Mouse (Mus musculus) liver, embryonic 15.5 days (tissue): ENCODE measurements around the gene Btbd10. TPM values are rescaled to one million over a fixed set of nuclear protein-coding genes. Genes with fewer than 3 reads are reported as not detected.

Experiments used
- ATAC-seq: fragments of 200-750 bp; cut with Nextera tagmentation; 2 replicates; pipeline ENCODE4 v1.8.0; 2017; ENCODE audit warnings: moderate number of reproducible peaks, mild to moderate bottlenecking, moderate library complexity; ENCODE audit not compliant: insufficient read depth
- H3K27ac ChIP-seq: fragments of 300-500 bp; sonication (generic); replicated peaks from 2 replicates; pipeline ENCODE4 v1.5.1; 2015; ENCODE audit warnings: mild to moderate bottlenecking, inconsistent platforms
- H3K27me3 ChIP-seq: fragments of 300-500 bp; sonication (generic); 2 replicates; pipeline ENCODE4 v1.6.1; 2015; ENCODE audit warnings: mild to moderate bottlenecking, inconsistent platforms
- H3K36me3 ChIP-seq: fragments of 300-500 bp; sonication (generic); replicated peaks from 2 replicates; pipeline ENCODE4 v1.6.1; 2015; ENCODE audit warnings: moderate library complexity, mild to moderate bottlenecking, inconsistent platforms
- H3K4me1 ChIP-seq: fragments of 300-500 bp; sonication (generic); replicated peaks from 2 replicates; pipeline ENCODE4 v1.6.1; 2015; ENCODE audit warnings: inconsistent platforms
- H3K4me2 ChIP-seq: fragments of 300-500 bp; sonication (generic); 2 replicates; pipeline ENCODE4 v1.6.1; 2015; ENCODE audit warnings: moderate library complexity, mild to moderate bottlenecking, inconsistent platforms
- H3K4me3 ChIP-seq: fragments of 300-500 bp; sonication (generic); replicated peaks from 2 replicates; pipeline ENCODE4 v1.5.1; 2015; ENCODE audit warnings: mild to moderate bottlenecking, inconsistent platforms
- H3K9ac ChIP-seq: fragments of 300-500 bp; sonication (generic); 2 replicates; pipeline ENCODE4 v1.6.1; 2015; ENCODE audit warnings: moderate library complexity, mild to moderate bottlenecking, inconsistent platforms
- H3K9me3 ChIP-seq: fragments of 300-500 bp; sonication (generic); replicated peaks from 2 replicates; pipeline ENCODE4 v1.6.1; 2016; ENCODE audit warnings: inconsistent platforms
- WGBS: fragments of 180-500 bp; shearing (Covaris S2); methylation state at CpG from one replicate; pipeline ENCODE4 v1.1.7; 2015; ENCODE audit warnings: mixed read lengths; ENCODE audit not compliant: insufficient replicate concordance; 5-methylcytosine and 5-hydroxymethylcytosine counted together
- polyA plus RNA-seq: library from polyadenylated mRNA; unstranded; fragments of >200 nt; fragmentation: Nextera tagmentation; extraction: Ambion mirVana; gene quantifications from 2 replicates; pipeline ENCODE4 v1.2.1, GENCODE M21; 2015

Gene Btbd10
- polyA plus RNA-seq, 1 experiment from 2014 or later = 8.1 TPM

GRCm38 (mm10) chr7:113270551-113270950 is 98.6 kb downstream of the Btbd10 start:
- Histone ChIP-seq H3K9me3 (no peaks in the 10 kb centered on the region), H3K4me3 (no peak overlapping the region), H3K4me1 (no peaks in the 10 kb centered on the region), H3K36me3 (no peaks in the 10 kb centered on the region), H3K4me2 (no peak overlapping the region), H3K9ac (no peak overlapping the region), H3K27ac (no peak overlapping the region), H3K27me3 (no peaks in the 10 kb centered on the region)
- WGBS = 65% methylated on average over 10 of the region's 10 CpGs
- no peak for ATAC-seq

GRCm38 (mm10) chr7:113269921-113270320 is 99.3 kb downstream of the Btbd10 start:
- ATAC-seq = no peak
- Histone ChIP-seq H3K36me3 (no peaks in the 10 kb centered on the region), H3K9me3 (no peaks in the 10 kb centered on the region), H3K9ac (no peak overlapping the region), H3K27ac (no peak overlapping the region), H3K27me3 (no peaks in the 10 kb centered on the region), H3K4me1 (no peaks in the 10 kb centered on the region), H3K4me2 (no peak overlapping the region), H3K4me3 (no peak overlapping the region)
- WGBS = 50% methylated on average over 3 of the region's 3 CpGs

- Histone ChIP-seq H3K4me1 (no peaks in the 10 kb centered on the region), H3K4me3 (no peak overlapping the region), H3K36me3 (no peaks in the 10 kb centered on the region), H3K27ac (no peak overlapping the region), H3K4me2 (no peak overlapping the region), H3K27me3 (no peaks in the 10 kb centered on the region), H3K9ac (no peak overlapping the region), H3K9me3 (no peaks in the 10 kb centered on the region)
- ATAC-seq = no peak
Observed at GRCm38 (mm10) chr7:113269081-113269480, 100.1 kb downstream of the Btbd10 start.

- no peaks in the 10 kb centered on the region for H3K27me3 ChIP-seq
- no peaks in the 10 kb centered on the region for H3K36me3 ChIP-seq
- H3K4me1 ChIP-seq = no peaks in the 10 kb centered on the region
- H3K9ac ChIP-seq = no peak overlapping the region
- no peak for ATAC-seq
- H3K9me3 ChIP-seq = no peaks in the 10 kb centered on the region
- 62% methylated on average over 9 of the region's 9 CpGs for WGBS
- no peak overlapping the region for H3K4me3 ChIP-seq
- no peak overlapping the region for H3K4me2 ChIP-seq
- H3K27ac ChIP-seq = no peak overlapping the region
Observed at GRCm38 (mm10) chr7:113268287-113268686, 100.9 kb downstream of the Btbd10 start.

Other genes starting within 250 kb of the Btbd10 start
- 6.7 and 7.1 TPM in 2 replicates for gene Arntl, start 161.9 kb downstream of the Btbd10 start, polyA plus RNA-seq
- gene Pth, start 19.2 kb upstream of the Btbd10 start, polyA plus RNA-seq = not detected in 2 replicates
- 20.7 and 22.2 TPM in 2 replicates for gene Far1, start 144.4 kb upstream of the Btbd10 start, polyA plus RNA-seq